Mouse (Mus musculus) C2C12 (cell line): ENCODE results near the gene Pcdh9. TPM values are rescaled to one million over a fixed set of nuclear protein-coding genes. Genes with fewer than 3 reads are reported as not detected.

Source experiments
- H3K27me3 ChIP-seq: one replicate; pipeline ENCODE4 v1.6.1; 2011; ENCODE audit not compliant: control insufficient read depth, insufficient read depth, insufficient read length
- H3K36me3 ChIP-seq: one replicate; pipeline ENCODE4 v1.6.1; 2011; ENCODE audit not compliant: control insufficient read depth, insufficient read depth
- H3K4me3 ChIP-seq: one replicate; pipeline ENCODE4 v1.5.1; 2011; ENCODE audit warnings: mild to moderate bottlenecking, control low read depth; ENCODE audit not compliant: poor library complexity, insufficient read depth, severe bottlenecking
- H3K79me2 ChIP-seq: one replicate; pipeline ENCODE4 v1.6.1; 2011; ENCODE audit not compliant: control insufficient read depth, insufficient read depth
- H3K79me3 ChIP-seq: one replicate; pipeline ENCODE4 v1.6.1; 2011; ENCODE audit warnings: low read depth, control low read depth
- H3ac ChIP-seq: one replicate; pipeline ENCODE3; 2011; ENCODE audit warnings: low read depth; ENCODE audit not compliant: control insufficient read depth, insufficient read length
- CEBPB ChIP-seq: IDR thresholded peaks from one replicate; pipeline ENCODE4 v1.6.1; 2011; ENCODE audit warnings: low read depth, mild to moderate bottlenecking, control low read depth, moderate library complexity
- CTCF ChIP-seq: IDR thresholded peaks from one replicate; pipeline ENCODE4 v1.5.1; 2011; ENCODE audit not compliant: control insufficient read depth, insufficient read depth, insufficient read length
- FOSL1 ChIP-seq: IDR thresholded peaks from one replicate; pipeline ENCODE4 v1.8.0; 2011; ENCODE audit warnings: mild to moderate bottlenecking, low read length; ENCODE audit not compliant: poor library complexity, insufficient read depth, severe bottlenecking
- MAX ChIP-seq: IDR thresholded peaks from one replicate; pipeline ENCODE4 v1.6.1; 2011; ENCODE audit warnings: mild to moderate bottlenecking, control low read depth
- MYOD1 ChIP-seq: IDR thresholded peaks from one replicate; pipeline ENCODE4 v1.6.1; 2011; ENCODE audit warnings: low read depth; ENCODE audit not compliant: control insufficient read depth, insufficient read length
- MYOG ChIP-seq: IDR thresholded peaks from one replicate; pipeline ENCODE4 v1.6.1; 2011; ENCODE audit not compliant: control insufficient read depth, insufficient read length; ENCODE audit errors: extremely low read depth
- USF1 ChIP-seq: IDR thresholded peaks from one replicate; pipeline ENCODE4 v1.6.1; 2011; ENCODE audit warnings: low read depth, mild to moderate bottlenecking, control low read depth, moderate library complexity
- polyA plus RNA-seq: library from polyadenylated mRNA; unstranded; fragments of >200 nt; fragmentation: generic; extraction: Trizol; gene quantifications from one replicate; pipeline ENCODE4 v1.2.1, GENCODE M21; 2012; ENCODE audit warnings: missing spikeins

Gene Pcdh9
- polyA plus RNA-seq, 1 experiment, result not detected

DNA sequence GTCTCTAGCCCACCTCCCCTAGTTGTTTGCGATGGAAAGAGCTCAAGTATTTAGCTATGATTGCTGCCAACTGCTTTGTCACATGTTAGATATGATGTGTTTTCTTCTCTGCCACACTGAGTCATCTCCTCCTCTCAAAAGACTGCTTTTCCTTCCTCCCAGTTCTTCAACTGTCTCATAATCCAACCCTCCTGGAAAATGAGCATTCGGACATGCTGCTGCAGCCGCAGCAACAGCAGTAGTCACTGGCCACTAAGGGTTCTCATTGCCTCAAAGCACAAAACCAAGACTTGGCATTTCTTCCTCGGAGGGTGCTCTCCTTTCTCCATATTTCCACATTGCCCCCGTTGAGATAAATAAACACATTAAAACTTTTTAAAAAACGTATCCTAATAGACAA lies 1.2 kb downstream of the Pcdh9 start:
- Histone ChIP-seq H3K79me2 (no peaks in the 10 kb centered on the region), H3K27me3 (peaks cover 5% of the 10 kb centered on the region), H3K36me3 (no peaks in the 10 kb centered on the region), H3ac (no peak overlapping the region), H3K79me3 (no peaks in the 10 kb centered on the region), H3K4me3 (no peak overlapping the region)
- TF ChIP-seq USF1 (no peak), FOSL1 (no peak), MYOG (no peak), CTCF (no peak), MYOD1 (no peak), MAX (no peak), CEBPB (no peak)

DNA sequence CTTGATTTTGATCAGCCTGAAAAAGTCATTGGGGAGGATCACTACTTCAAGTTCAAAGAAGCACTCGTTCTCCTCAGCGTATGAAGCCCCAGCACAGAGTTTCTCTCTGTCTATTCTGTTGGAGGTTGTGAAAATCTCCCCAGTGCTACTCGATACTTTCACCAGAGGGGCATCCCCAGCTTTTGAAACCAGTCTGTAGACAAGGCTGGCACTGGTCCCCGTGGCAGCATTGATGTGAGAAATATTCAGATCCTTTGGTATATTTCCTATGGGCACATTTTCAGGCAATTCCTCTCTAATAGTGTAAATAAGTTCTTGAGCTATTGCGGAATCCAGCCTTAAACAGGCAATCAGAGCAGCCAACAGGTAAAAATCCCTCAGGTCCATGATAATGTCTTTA lies 2.1 kb downstream of the Pcdh9 start:
- no peak overlapping the region for H3ac ChIP-seq
- H3K79me2 ChIP-seq, result no peaks in the 10 kb centered on the region
- peaks cover 5% of the 10 kb centered on the region for H3K27me3 ChIP-seq
- H3K79me3 ChIP-seq, result no peaks in the 10 kb centered on the region
- no peak overlapping the region for H3K4me3 ChIP-seq
- no peaks in the 10 kb centered on the region for H3K36me3 ChIP-seq
- TF ChIP-seq USF1, result no peak
- no peak for TF ChIP-seq MYOD1
- TF ChIP-seq CEBPB, result no peak
- no peak for TF ChIP-seq MAX
- TF ChIP-seq MYOG, result no peak
- no peak for TF ChIP-seq FOSL1
- TF ChIP-seq CTCF, result no peak

DNA sequence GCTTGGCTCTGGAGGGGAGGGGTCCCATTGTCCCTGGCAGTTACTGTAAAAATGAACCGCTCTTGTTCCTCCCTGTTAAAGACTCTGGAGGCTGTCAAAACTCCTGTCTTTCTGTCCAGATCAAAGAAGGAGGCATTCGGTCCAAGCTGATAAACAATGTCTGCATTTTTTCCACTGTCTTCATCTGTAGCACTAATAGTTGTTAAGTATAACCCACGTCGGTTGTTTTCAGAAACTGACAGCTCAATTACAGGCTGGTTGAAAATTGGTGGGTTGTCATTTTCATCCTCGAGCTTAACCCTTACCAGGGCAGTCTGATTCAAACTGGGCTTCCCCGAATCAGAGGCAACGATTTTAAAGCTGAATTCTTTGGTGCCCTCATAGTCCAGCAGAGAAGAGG lies 3.4 kb downstream of the Pcdh9 start:
- no peak for TF ChIP-seq CEBPB
- no peak for TF ChIP-seq MYOD1
- no peak for TF ChIP-seq MYOG
- TF ChIP-seq FOSL1, result no peak
- TF ChIP-seq CTCF, result no peak
- TF ChIP-seq USF1, result no peak
- no peak for TF ChIP-seq MAX
- no peak overlapping the region for H3ac ChIP-seq
- H3K79me2 ChIP-seq, result no peaks in the 10 kb centered on the region
- no peaks in the 10 kb centered on the region for H3K79me3 ChIP-seq
- no peak overlapping the region for H3K4me3 ChIP-seq
- H3K36me3 ChIP-seq, result no peaks in the 10 kb centered on the region
- peaks cover 5% of the 10 kb centered on the region for H3K27me3 ChIP-seq

DNA sequence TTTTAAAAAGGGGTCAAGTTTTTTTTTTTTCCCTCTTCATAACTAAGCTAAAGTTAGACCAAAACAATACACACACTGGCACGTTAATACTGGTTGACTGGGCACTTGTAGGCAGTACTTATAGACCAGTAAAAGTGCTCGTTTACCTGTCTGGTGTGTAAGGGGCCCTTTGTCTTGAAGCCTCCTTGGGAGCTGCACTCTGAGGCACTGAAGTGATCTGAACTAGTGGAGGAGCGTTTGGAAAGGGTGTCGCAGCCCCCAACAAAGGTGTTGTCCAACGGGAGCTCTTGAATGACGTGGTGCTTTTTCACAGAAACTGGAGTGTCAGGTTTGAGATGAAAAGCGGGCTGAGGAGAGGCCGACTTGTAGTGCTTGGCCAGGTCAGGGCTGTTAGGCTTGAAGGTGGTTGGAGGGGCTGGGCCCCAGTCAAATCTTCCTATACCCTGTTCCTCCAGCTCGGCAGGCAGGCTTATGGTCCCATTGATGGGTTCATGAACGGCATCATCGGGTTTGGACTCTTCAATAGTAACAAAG lies 4.9 kb downstream of the Pcdh9 start:
- Histone ChIP-seq H3K4me3 (no peak overlapping the region), H3K36me3 (no peaks in the 10 kb centered on the region), H3K27me3 (peaks cover 3% of the 10 kb centered on the region), H3K79me2 (no peaks in the 10 kb centered on the region), H3ac (no peak overlapping the region), H3K79me3 (no peaks in the 10 kb centered on the region)
- no peak for TF ChIP-seq CTCF
- no peak for TF ChIP-seq MYOG
- TF ChIP-seq USF1, result no peak
- no peak for TF ChIP-seq FOSL1
- no peak for TF ChIP-seq MYOD1
- no peak for TF ChIP-seq CEBPB
- TF ChIP-seq MAX, result no peak

DNA sequence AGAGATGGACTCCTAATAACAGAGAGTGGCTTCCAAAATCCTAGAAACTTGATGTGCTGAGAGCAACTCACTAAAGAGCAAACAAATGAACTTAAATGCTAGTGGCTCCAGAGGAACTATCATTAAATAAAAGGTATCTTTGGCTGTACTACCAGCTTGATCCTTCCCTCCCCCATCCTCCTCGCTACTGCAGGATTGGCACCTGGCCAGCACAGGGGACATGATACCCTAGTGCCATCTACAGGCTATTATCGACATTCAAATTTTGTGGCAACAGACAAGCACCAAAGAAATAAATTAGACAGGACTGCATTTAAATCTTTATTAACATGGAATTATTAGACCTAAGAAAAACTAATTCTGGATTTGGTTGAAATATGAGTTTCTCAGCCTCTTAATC lies 6.0 kb downstream of the Pcdh9 start:
- Histone ChIP-seq H3K79me3 (no peaks in the 10 kb centered on the region), H3K27me3 (no peaks in the 10 kb centered on the region), H3ac (no peak overlapping the region), H3K79me2 (no peaks in the 10 kb centered on the region), H3K4me3 (no peak overlapping the region), H3K36me3 (no peaks in the 10 kb centered on the region)
- TF ChIP-seq MYOD1 (no peak), CTCF (no peak), FOSL1 (no peak), CEBPB (no peak), USF1 (no peak), MYOG (no peak), MAX (no peak)

DNA sequence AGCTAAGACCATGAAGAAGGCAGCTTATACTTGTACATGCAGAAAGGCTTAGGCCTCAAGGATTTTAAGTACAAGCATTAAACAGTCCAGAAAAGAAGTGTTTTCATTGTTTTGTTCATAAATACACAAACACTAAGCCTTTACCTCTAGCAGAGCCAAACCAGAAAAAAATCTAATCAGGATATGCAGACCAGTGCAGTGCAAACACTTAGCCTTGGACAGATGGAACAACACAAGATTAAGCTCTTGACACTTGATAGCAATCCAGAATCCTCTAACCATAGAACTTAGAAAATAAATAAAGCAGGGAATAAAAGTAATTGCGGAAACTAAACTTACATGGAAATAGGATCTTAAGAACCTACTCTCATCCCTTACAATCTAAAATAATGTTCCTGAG lies 10.4 kb downstream of the Pcdh9 start:
- Histone ChIP-seq H3K36me3 (no peaks in the 10 kb centered on the region), H3K27me3 (no peaks in the 10 kb centered on the region), H3K79me3 (no peaks in the 10 kb centered on the region), H3ac (no peak overlapping the region), H3K4me3 (no peak overlapping the region), H3K79me2 (no peaks in the 10 kb centered on the region)
- TF ChIP-seq MYOG, result no peak
- TF ChIP-seq MYOD1, result no peak
- no peak for TF ChIP-seq CEBPB
